Mouse (Mus musculus) E14TG2a.4 (cell line): ENCODE data around the gene Rgsl1.

ENCODE experiments used
- H3K27me3 ChIP-seq: 2 replicates; pipeline ENCODE4 v1.6.1; 2014; ENCODE audit warnings: low read length, control low read depth; ENCODE audit not compliant: insufficient read depth
- H3K36me3 ChIP-seq: 2 replicates; pipeline ENCODE4 v1.6.1; 2014; ENCODE audit warnings: low read length, control low read depth; ENCODE audit not compliant: insufficient read depth
- H3K4me1 ChIP-seq: replicated peaks from 2 replicates; pipeline ENCODE4 v1.6.1; 2014; ENCODE audit warnings: low read depth, low read length, control low read depth
- H3K4me3 ChIP-seq: replicated peaks from 2 replicates; pipeline ENCODE4 v1.5.1; 2014; ENCODE audit warnings: mild to moderate bottlenecking, low read length
- H3K9me3 ChIP-seq: 2 replicates; pipeline ENCODE4 v1.6.1; 2014; ENCODE audit warnings: low read length, control low read depth
- CTCF ChIP-seq: conservative IDR thresholded peaks from 2 replicates; pipeline ENCODE4 v1.5.1; 2014; ENCODE audit warnings: low read length
- NANOG ChIP-seq: IDR thresholded peaks from 2 replicates; pipeline ENCODE4 v1.6.1; 2014; ENCODE audit warnings: borderline replicate concordance, low read length, mixed read lengths
- POU5F1 ChIP-seq: IDR thresholded peaks from 2 replicates; pipeline ENCODE4 v1.6.1; 2014; ENCODE audit warnings: low read length, borderline replicate concordance

The Rgsl1 gene

GRCm38 (mm10) chr1:153802691-153803090, 41.3 kb downstream of the Rgsl1 start:
- no peaks in the 10 kb centered on the region for H3K36me3 ChIP-seq
- no peak overlapping the region for H3K4me3 ChIP-seq
- no peak for TF ChIP-seq CTCF
- no peak for TF ChIP-seq POU5F1
- no peak for TF ChIP-seq NANOG
- H3K4me1 ChIP-seq = no peaks in the 10 kb centered on the region
- no peaks in the 10 kb centered on the region for H3K27me3 ChIP-seq
- no peaks in the 10 kb centered on the region for H3K9me3 ChIP-seq

GRCm38 (mm10) chr1:153794241-153794640, 49.7 kb downstream of the Rgsl1 start:
- Histone ChIP-seq H3K9me3 (no peaks in the 10 kb centered on the region), H3K27me3 (peaks cover 8% of the 10 kb centered on the region)

GRCm38 (mm10) chr1:153790708-153791107, 53.2 kb downstream of the Rgsl1 start:
- Histone ChIP-seq H3K4me3 (no peak overlapping the region), H3K36me3 (no peaks in the 10 kb centered on the region), H3K4me1 (no peaks in the 10 kb centered on the region), H3K9me3 (no peaks in the 10 kb centered on the region), H3K27me3 (peaks cover 8% of the 10 kb centered on the region)
- TF ChIP-seq CTCF = no peak
- TF ChIP-seq NANOG = no peak
- TF ChIP-seq POU5F1 = no peak

More at GRCm38 (mm10) chr1:153794241-153794640, 49.7 kb downstream of the Rgsl1 start:
- TF ChIP-seq POU5F1 (no peak), NANOG (no peak), CTCF (no peak)
- Histone ChIP-seq H3K4me3 (no peak overlapping the region), H3K36me3 (no peaks in the 10 kb centered on the region), H3K4me1 (no peaks in the 10 kb centered on the region)

GRCm38 (mm10) chr1:153785608-153786007, 58.3 kb downstream of the Rgsl1 start:
- Histone ChIP-seq H3K27me3 (peaks cover 5% of the 10 kb centered on the region; the same call in 1 of the 2 replicates), H3K4me1 (no peaks in the 10 kb centered on the region), H3K4me3 (no peak overlapping the region), H3K9me3 (no peaks in the 10 kb centered on the region), H3K36me3 (no peaks in the 10 kb centered on the region)
- TF ChIP-seq POU5F1 = no peak
- no peak for TF ChIP-seq CTCF
- no peak for TF ChIP-seq NANOG

GRCm38 (mm10) chr1:153783339-153783738, 60.6 kb downstream of the Rgsl1 start:
- H3K4me3 ChIP-seq = no peak overlapping the region
- TF ChIP-seq NANOG (no peak), POU5F1 (no peak), CTCF (no peak)
- H3K27me3 ChIP-seq = peaks cover 5% of the 10 kb centered on the region; the same call in 1 of the 2 replicates
- H3K9me3 ChIP-seq = no peaks in the 10 kb centered on the region
- no peaks in the 10 kb centered on the region for H3K36me3 ChIP-seq
- no peaks in the 10 kb centered on the region for H3K4me1 ChIP-seq

- Histone ChIP-seq H3K9me3 (no peaks in the 10 kb centered on the region), H3K36me3 (no peaks in the 10 kb centered on the region), H3K4me1 (no peaks in the 10 kb centered on the region), H3K27me3 (no peaks in the 10 kb centered on the region; the same call in 1 of the 2 replicates), H3K4me3 (no peak overlapping the region)
- TF ChIP-seq NANOG (no peak), CTCF (no peak), POU5F1 (no peak)
Observed at GRCm38 (mm10) chr1:153778205-153778604, 65.7 kb downstream of the Rgsl1 start.

- TF ChIP-seq CTCF (no peak), POU5F1 (no peak), NANOG (no peak)
- Histone ChIP-seq H3K4me3 (no peak overlapping the region), H3K27me3 (no peaks in the 10 kb centered on the region), H3K4me1 (no peaks in the 10 kb centered on the region), H3K36me3 (no peaks in the 10 kb centered on the region), H3K9me3 (no peaks in the 10 kb centered on the region)
Observed at GRCm38 (mm10) chr1:153776257-153776656, 67.7 kb downstream of the Rgsl1 start.

GRCm38 (mm10) chr1:153775174-153775573, 68.8 kb downstream of the Rgsl1 start:
- TF ChIP-seq NANOG (no peak), CTCF (no peak), POU5F1 (no peak)
- Histone ChIP-seq H3K4me3 (no peak overlapping the region), H3K4me1 (no peaks in the 10 kb centered on the region), H3K9me3 (no peaks in the 10 kb centered on the region), H3K36me3 (no peaks in the 10 kb centered on the region), H3K27me3 (no peaks in the 10 kb centered on the region)

- Histone ChIP-seq H3K9me3 (no peaks in the 10 kb centered on the region), H3K27me3 (no peaks in the 10 kb centered on the region), H3K36me3 (no peaks in the 10 kb centered on the region), H3K4me1 (peaks cover 8% of the 10 kb centered on the region), H3K4me3 (no peak overlapping the region)
- TF ChIP-seq CTCF = no peak
- TF ChIP-seq NANOG = no peak
Observed at GRCm38 (mm10) chr1:153770776-153771167, 73.2 kb downstream of the Rgsl1 start.
